Mouse (Mus musculus): ENCODE results near the gene Csnk1g1.

The Csnk1g1 gene

GRCm38 (mm10) chr9:65995603-65996376 is 87.1 kb downstream of the Csnk1g1 start:
- no peak for DNase-seq (ENCODE audit: low spot score in 2 of 2)

GRCm38 (mm10) chr9:65998965-65999364 is 90.2 kb downstream of the Csnk1g1 start:
- no peak for DNase-seq (ENCODE audit: low spot score in 2 of 2)

GRCm38 (mm10) chr9:66004380-66004779 is 95.7 kb downstream of the Csnk1g1 start:
- peak in 1 of 2 experiments; percentile 5 for DNase-seq (ENCODE audit: low spot score in 2 of 2)

GRCm38 (mm10) chr9:66007603-66008202 is 99.0 kb downstream of the Csnk1g1 start:
- DNase-seq (ENCODE audit: low spot score in 2 of 2): no peak

- no peak for DNase-seq (ENCODE audit: low spot score in 2 of 2)
These were observed 111.9 kb downstream of the Csnk1g1 start for GRCm38 (mm10) chr9:66020601-66021000.

- DNase-seq (ENCODE audit: low spot score in 2 of 2): no peak
These were observed 129.4 kb downstream of the Csnk1g1 start for GRCm38 (mm10) chr9:66038082-66038481.

- no peak for DNase-seq (ENCODE audit: low spot score in 2 of 2)
These were observed 129.9 kb downstream of the Csnk1g1 start for GRCm38 (mm10) chr9:66038581-66038980.

GRCm38 (mm10) chr9:66039290-66039689 is 130.6 kb downstream of the Csnk1g1 start:
- DNase-seq (ENCODE audit: low spot score in 2 of 2): no peak

- no peak for DNase-seq (ENCODE audit: low spot score in 2 of 2)
These were observed 132.1 kb downstream of the Csnk1g1 start for GRCm38 (mm10) chr9:66040801-66041200.

- DNase-seq (ENCODE audit: low spot score in 2 of 2): no peak
These were observed 133.6 kb downstream of the Csnk1g1 start for GRCm38 (mm10) chr9:66042331-66042730.

- DNase-seq (ENCODE audit: low spot score in 2 of 2): no peak
These were observed 134.5 kb downstream of the Csnk1g1 start for GRCm38 (mm10) chr9:66043241-66043640.

GRCm38 (mm10) chr9:66049931-66050601 is 141.3 kb downstream of the Csnk1g1 start:
- DNase-seq (ENCODE audit: low spot score in 2 of 2): no peak

- DNase-seq (ENCODE audit: low spot score in 2 of 2): no peak
These were observed 142.8 kb downstream of the Csnk1g1 start for GRCm38 (mm10) chr9:66051493-66051892.

GRCm38 (mm10) chr9:66052731-66053130 is 144.0 kb downstream of the Csnk1g1 start:
- no peak for DNase-seq (ENCODE audit: low spot score in 2 of 2)

- DNase-seq (ENCODE audit: low spot score in 2 of 2): no peak
These were observed 144.9 kb downstream of the Csnk1g1 start for GRCm38 (mm10) chr9:66053620-66054019.

GRCm38 (mm10) chr9:66059583-66060307 is 151.0 kb downstream of the Csnk1g1 start, which contains the start of gene Ppib:
Ppib (plus strand) TSS chr9:66060222.
- peak; percentile 91 to 97 for DNase-seq (ENCODE audit: low spot score in 2 of 2)

- DNase-seq (ENCODE audit: low spot score in 2 of 2): no peak
These were observed 151.6 kb downstream of the Csnk1g1 start for GRCm38 (mm10) chr9:66060308-66060647.

- no peak for DNase-seq (ENCODE audit: low spot score in 2 of 2)
These were observed 152.3 kb downstream of the Csnk1g1 start for GRCm38 (mm10) chr9:66060986-66061385.

GRCm38 (mm10) chr9:66061656-66062055 is 152.9 kb downstream of the Csnk1g1 start:
- no peak for DNase-seq (ENCODE audit: low spot score in 2 of 2)

- DNase-seq (ENCODE audit: low spot score in 2 of 2): no peak
These were observed 154.7 kb downstream of the Csnk1g1 start for GRCm38 (mm10) chr9:66063446-66063845.

GRCm38 (mm10) chr9:66064316-66064715 is 155.6 kb downstream of the Csnk1g1 start:
- DNase-seq (ENCODE audit: low spot score in 2 of 2): no peak

- DNase-seq (ENCODE audit: low spot score in 2 of 2): no peak
These were observed 158.1 kb downstream of the Csnk1g1 start for GRCm38 (mm10) chr9:66066791-66067190.
